Mouse (Mus musculus): ENCODE results near the gene B230104I21Rik. TPM values are rescaled to one million over a fixed set of nuclear protein-coding genes. Genes with fewer than 3 reads are reported as not detected.

The B230104I21Rik gene
- total RNA-seq, 2 experiments from 2014 or later = 0.56 TPM; not detected in 1

- Histone ChIP-seq H3K4me3 (no peak overlapping the region), H3K27ac (0 out of 2 replicates have a peak overlapping the region, but pooled peaks have one; percentile 28)
- DNase-seq (ENCODE audit: low spot score in 2 of 2) = no peak
- no peak for TF ChIP-seq CTCF (conservative IDR thresholded peaks at IDR 0.05)
Measured at GRCm38 (mm10) chr4:154359762-154360300, 23.9 kb downstream of the B230104I21Rik start.

DNA sequence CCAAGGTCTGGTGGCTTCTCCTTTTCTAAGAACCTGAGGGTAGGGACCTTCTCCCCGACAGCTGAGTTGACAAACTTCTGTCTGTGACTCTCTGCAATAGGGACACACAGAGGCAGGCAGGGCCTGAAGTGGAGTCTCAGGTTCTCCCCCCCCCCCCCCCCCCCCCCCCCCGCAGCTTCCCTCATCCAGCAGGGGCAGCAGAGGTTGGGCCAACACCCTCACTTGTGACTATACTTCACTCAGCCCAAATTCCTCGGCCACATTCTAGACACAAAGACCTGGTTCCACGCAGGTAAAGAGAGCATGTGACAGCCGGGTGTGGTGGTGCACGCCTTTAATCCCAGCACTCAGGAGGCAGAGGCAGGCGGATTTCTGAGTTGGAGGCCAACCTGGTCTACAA is 24.5 kb downstream of the B230104I21Rik start:
- no peak for TF ChIP-seq CTCF (conservative IDR thresholded peaks at IDR 0.05)
- Histone ChIP-seq H3K27ac (no peak overlapping the region), H3K4me3 (no peak overlapping the region)
- no peak for DNase-seq (ENCODE audit: low spot score in 2 of 2)

- Histone ChIP-seq H3K4me3 (no peak overlapping the region), H3K27ac (no peak overlapping the region)
- no peak for TF ChIP-seq CTCF (conservative IDR thresholded peaks at IDR 0.05)
- DNase-seq (ENCODE audit: low spot score in 2 of 2) = no peak
Measured at GRCm38 (mm10) chr4:154360850-154361249, 24.9 kb downstream of the B230104I21Rik start.

- no peak for DNase-seq (ENCODE audit: low spot score in 2 of 2)
- no peak for TF ChIP-seq CTCF (conservative IDR thresholded peaks at IDR 0.05)
- no peak overlapping the region for H3K4me3 ChIP-seq
Measured at GRCm38 (mm10) chr4:154364752-154365151, 28.8 kb downstream of the B230104I21Rik start.

DNA sequence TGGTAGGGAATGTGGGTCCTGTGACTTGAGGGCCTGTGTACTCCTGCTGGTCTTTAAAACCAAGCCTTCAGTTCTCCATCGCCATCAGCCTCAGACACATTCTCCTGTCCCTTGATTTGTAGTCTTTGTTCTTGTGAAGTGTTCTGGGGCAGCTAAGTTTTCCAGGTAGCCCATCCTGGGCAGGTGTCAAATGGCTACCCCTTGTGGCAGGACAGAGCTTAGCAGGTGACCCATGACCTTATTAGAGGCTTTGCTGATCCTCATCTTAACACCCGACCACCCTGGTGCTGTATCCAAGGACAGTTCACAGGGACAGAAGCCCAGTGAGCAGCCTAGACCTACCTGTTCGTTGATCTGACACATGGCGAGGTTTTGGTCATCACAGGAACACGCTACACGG is 30.9 kb downstream of the B230104I21Rik start:
- no peak overlapping the region for H3K4me3 ChIP-seq
- no peak for DNase-seq (ENCODE audit: low spot score in 2 of 2)
- TF ChIP-seq CTCF (conservative IDR thresholded peaks at IDR 0.05) = peak; percentile 38; the same call in 1 of the 2 replicates
- H3K27ac ChIP-seq = no peak overlapping the region

More at GRCm38 (mm10) chr4:154364752-154365151, 28.8 kb downstream of the B230104I21Rik start:
- H3K27ac ChIP-seq = no peak overlapping the region

DNA sequence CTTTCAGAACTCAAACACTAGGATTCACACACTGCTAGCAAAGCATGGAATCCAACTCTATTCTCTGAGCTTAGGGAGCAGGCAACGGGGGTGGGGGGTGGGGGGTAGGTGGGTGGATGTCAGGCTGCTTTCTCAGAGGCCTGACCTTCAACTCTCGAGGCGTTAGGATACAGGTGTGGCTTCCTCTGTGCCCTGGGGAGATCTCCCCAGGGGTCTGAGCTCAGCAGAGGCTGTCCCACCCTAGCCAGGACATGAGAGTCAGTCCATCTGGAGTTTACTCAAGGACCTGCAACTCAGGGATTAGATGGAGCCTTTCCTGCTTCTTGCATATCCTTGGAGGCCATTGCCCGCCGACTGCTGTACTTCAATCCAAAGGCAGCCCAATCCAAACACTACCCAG is 33.2 kb downstream of the B230104I21Rik start:
- H3K4me3 ChIP-seq = no peak overlapping the region
- H3K27ac ChIP-seq = no peak overlapping the region
- no peak for DNase-seq (ENCODE audit: low spot score in 2 of 2)
- no peak for TF ChIP-seq CTCF (conservative IDR thresholded peaks at IDR 0.05)

DNA sequence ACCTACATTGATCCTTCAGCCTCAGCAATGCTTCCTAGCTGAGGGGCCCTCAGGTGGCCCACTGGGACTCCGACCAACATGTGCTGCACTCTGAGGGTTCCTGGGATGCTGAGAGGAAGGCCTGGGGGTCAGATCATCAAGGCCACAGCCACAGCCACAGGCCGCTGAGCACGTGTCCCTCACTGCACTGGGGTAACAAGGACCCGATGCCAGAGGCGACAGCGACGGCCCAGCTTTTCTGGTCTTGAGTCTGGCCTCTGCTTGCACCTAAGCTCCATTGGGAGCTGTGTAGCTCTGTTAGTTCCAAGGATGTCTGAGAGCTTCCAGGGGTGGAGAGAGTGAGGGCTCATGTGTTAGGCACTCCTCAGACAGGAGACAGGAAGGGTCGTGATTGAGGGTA is 34.9 kb downstream of the B230104I21Rik start:
- Histone ChIP-seq H3K4me3 (no peak overlapping the region), H3K27ac (peak overlapping the region; percentile 29; the same call in 1 of the 2 replicates)
- no peak for DNase-seq (ENCODE audit: low spot score in 2 of 2)
- no peak for TF ChIP-seq CTCF (conservative IDR thresholded peaks at IDR 0.05)

- no peak overlapping the region for H3K27ac ChIP-seq
- TF ChIP-seq CTCF (conservative IDR thresholded peaks at IDR 0.05) = no peak
- no peak overlapping the region for H3K4me3 ChIP-seq
- no peak for DNase-seq (ENCODE audit: low spot score in 2 of 2)
Measured at GRCm38 (mm10) chr4:154371542-154372247, 35.8 kb downstream of the B230104I21Rik start.

DNA sequence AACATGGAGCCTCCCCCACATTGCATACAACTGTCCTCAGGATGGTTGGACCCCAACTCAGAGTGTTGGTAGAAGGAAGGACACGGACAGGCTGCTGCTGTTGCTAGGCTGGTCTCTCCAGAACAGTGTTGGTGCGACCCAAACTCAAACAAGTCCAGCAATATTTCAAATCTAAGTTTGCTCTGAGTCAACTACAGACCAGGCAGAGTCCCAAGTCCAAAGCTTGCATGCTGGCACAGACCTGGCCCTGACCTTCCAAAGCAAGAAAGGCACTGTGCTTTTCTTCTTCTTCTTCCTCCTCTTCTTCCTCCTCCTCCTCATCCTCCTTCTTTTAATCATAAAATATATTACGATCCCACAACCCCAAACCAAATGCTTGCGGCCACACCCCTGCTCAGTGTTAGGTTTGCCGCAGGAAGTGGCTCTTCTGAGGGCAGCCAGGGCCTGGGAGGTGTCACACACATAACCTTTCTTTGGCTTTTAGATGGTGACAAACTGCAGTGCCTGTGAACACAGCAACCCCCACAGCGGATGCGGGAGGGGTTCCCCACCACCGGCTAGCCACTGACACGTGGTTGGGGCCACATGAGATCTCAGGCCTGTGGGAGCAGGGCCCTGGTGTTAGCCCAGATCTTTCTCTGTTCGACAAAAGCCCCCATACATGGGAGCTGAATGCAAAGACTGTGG is 40.2 kb downstream of the B230104I21Rik start:
- Histone ChIP-seq H3K27ac (no peak overlapping the region), H3K4me3 (no peak overlapping the region)
- DNase-seq (ENCODE audit: low spot score in 2 of 2) = no peak
- TF ChIP-seq CTCF (conservative IDR thresholded peaks at IDR 0.05) = no peak

- no peak overlapping the region for H3K4me3 ChIP-seq
- TF ChIP-seq CTCF (conservative IDR thresholded peaks at IDR 0.05) = no peak
Measured at GRCm38 (mm10) chr4:154378876-154379275, 42.9 kb downstream of the B230104I21Rik start.

DNA sequence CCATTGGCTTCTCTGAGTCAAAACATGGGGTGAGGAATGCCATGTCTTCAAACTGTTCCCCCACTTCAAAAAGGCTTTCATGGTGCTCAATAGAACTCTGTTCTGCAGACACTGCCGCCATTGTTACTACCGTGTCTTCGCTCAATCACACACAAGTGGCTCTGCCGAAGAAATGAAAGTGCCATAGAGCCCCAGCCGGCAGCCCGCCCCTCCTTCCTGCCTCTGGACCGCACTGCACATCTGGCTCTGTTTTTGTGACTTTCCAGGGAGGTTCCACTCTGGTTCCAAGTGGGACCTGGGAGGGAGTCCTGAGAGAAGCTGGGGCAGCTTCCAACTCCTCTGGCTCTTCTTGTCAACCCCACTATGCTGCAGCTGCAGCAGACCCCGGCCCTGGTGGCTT is 49.3 kb downstream of the B230104I21Rik start:
- DNase-seq (ENCODE audit: low spot score in 2 of 2) = no peak
- no peak for TF ChIP-seq CTCF (conservative IDR thresholded peaks at IDR 0.05)
- H3K4me3 ChIP-seq = no peak overlapping the region
- H3K27ac ChIP-seq = no peak overlapping the region

More at GRCm38 (mm10) chr4:154378876-154379275, 42.9 kb downstream of the B230104I21Rik start:
- DNase-seq (ENCODE audit: low spot score in 2 of 2) = no peak
- H3K27ac ChIP-seq = peak overlapping the region; percentile 21; the same call in 1 of the 2 replicates

- no peak for TF ChIP-seq CTCF (conservative IDR thresholded peaks at IDR 0.05)
- Histone ChIP-seq H3K27ac (no peak overlapping the region), H3K4me3 (no peak overlapping the region)
- no peak for DNase-seq (ENCODE audit: low spot score in 2 of 2)
Measured at GRCm38 (mm10) chr4:154385918-154386317, 50.0 kb downstream of the B230104I21Rik start.

DNA sequence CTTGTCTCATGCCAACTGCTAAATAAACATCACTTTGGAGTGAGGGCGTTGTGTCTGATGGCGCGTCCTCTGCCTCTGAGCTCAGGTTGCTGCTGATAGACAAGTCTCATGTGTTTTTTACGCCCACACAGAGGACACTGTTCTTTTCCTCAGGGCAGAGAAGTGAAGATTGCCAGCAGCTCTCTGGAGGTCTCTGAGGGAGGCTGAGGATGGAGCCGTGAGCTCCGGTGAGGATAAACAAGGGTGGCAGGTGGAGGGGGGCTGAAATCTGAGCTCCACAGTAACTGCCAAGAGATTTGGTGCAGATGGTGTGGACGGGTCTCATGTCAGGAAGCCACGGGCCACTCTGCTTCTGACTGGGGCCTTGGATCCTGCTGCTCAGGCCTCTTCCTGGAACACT is 50.9 kb downstream of the B230104I21Rik start:
- no peak for DNase-seq (ENCODE audit: low spot score in 2 of 2)
- Histone ChIP-seq H3K4me3 (no peak overlapping the region), H3K27ac (no peak overlapping the region)
- no peak for TF ChIP-seq CTCF (conservative IDR thresholded peaks at IDR 0.05)
